Mouse (Mus musculus) liver, adult 2 months (tissue): ENCODE results near the gene Tmem217. TPM values are rescaled to one million over a fixed set of nuclear protein-coding genes. Genes with fewer than 3 reads are reported as not detected.

Source experiments
- DNase-seq: peaks from one replicate; pipeline ENCODE4 v3.0.0-alpha.2; 2011; ENCODE audit warnings: low read depth, low spot score; ENCODE audit errors: extremely low read depth
- H3K27ac ChIP-seq: fragments of 200-500 bp; replicated peaks from 2 replicates; pipeline ENCODE4 v1.5.1; 2012; ENCODE audit warnings: low read depth, mild to moderate bottlenecking, control low read depth, inconsistent platforms, low read length; ENCODE audit not compliant: insufficient read depth
- H3K27me3 ChIP-seq: fragments of 200-500 bp; 2 replicates; pipeline ENCODE4 v1.6.1; 2012; ENCODE audit warnings: mild to moderate bottlenecking, moderate library complexity, low read length, inconsistent platforms; ENCODE audit not compliant: control insufficient read depth, insufficient read depth
- H3K36me3 ChIP-seq: fragments of 200-500 bp; 2 replicates; pipeline ENCODE4 v1.6.1; 2012; ENCODE audit warnings: low read length, inconsistent platforms; ENCODE audit not compliant: control insufficient read depth, insufficient read depth
- H3K4me1 ChIP-seq: fragments of 200-500 bp; 2 replicates; pipeline ENCODE4 v1.6.1; 2011; ENCODE audit warnings: low read length; ENCODE audit not compliant: control insufficient read depth, insufficient read depth
- H3K4me3 ChIP-seq: fragments of 200-500 bp; 2 replicates; pipeline ENCODE4 v1.5.1; 2011; ENCODE audit warnings: low read depth, mild to moderate bottlenecking, control low read depth, low read length, moderate library complexity; ENCODE audit not compliant: insufficient read depth
- H3K79me2 ChIP-seq: fragments of 200-500 bp; 2 replicates; pipeline ENCODE4 v1.6.1; 2012; ENCODE audit warnings: inconsistent platforms, mild to moderate bottlenecking, low read length, moderate library complexity; ENCODE audit not compliant: control insufficient read depth, insufficient read depth
- H3K9ac ChIP-seq: fragments of 200-500 bp; 2 replicates; pipeline ENCODE4 v1.6.1; 2012; ENCODE audit warnings: low read depth, mild to moderate bottlenecking, control low read depth, inconsistent platforms, low read length
- CTCF ChIP-seq: fragments of 200-500 bp; IDR thresholded peaks from 2 replicates; pipeline ENCODE4 v1.5.1; 2011; ENCODE audit warnings: low read depth, low read length, control low read depth
- POLR2A ChIP-seq: fragments of 200-500 bp; IDR thresholded peaks from 2 replicates; pipeline ENCODE4 v1.6.1; 2011; ENCODE audit warnings: low read length, control low read depth; ENCODE audit not compliant: insufficient read depth; ENCODE audit errors: extremely low read depth
- WGBS: fragments of 180-500 bp; shearing (Covaris S2); methylation state at CpG from one replicate; pipeline ENCODE4 v1.1.7; 2018; 5-methylcytosine and 5-hydroxymethylcytosine counted together
- polyA plus RNA-seq: library from polyadenylated mRNA; depleted of rRNA; stranded (reverse); fragments of >200 nt; gene quantifications from 2 replicates; pipeline ENCODE4 v1.2.3, GENCODE M21; 2012
- total RNA-seq: library from RNA; depleted of rRNA; stranded (reverse); fragments of >200 nt; gene quantifications from 2 replicates; pipeline ENCODE4 v1.2.3, GENCODE M21; 2014

The Tmem217 gene
- total and polyA plus RNA-seq, 2 experiments: not detected

DNA sequence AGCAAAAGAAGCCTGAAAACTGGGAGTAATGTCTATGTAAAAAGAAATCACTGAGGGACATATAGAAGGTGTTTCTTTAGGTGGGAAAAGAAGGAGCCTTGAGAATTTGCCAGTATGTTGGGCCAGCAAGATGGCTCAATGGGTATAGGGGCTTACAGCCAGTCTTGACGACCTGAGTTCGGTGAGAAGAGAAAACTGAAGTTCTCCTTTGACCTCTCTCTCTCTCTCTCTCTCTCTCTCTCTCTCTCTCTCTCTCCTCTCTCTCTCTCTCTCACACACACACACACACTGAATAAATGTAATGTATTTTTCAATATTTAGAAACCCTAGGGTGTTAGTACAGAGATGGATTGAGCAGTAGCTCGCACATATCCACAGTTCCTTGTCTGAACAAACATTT, 3.7 kb downstream of the Tmem217 start:
- TF ChIP-seq CTCF (no peak), POLR2A (no peak)
- H3K27ac ChIP-seq: no peak overlapping the region
- H3K4me1 ChIP-seq: peaks cover 8% of the 10 kb centered on the region
- H3K79me2 ChIP-seq: peaks cover 9% of the 10 kb centered on the region; the same call in 1 of the 2 replicates
- no peaks in the 10 kb centered on the region for H3K36me3 ChIP-seq
- no peaks in the 10 kb centered on the region for H3K27me3 ChIP-seq
- WGBS: 52% methylated on average over 3 of the region's 3 CpGs
- H3K4me3 ChIP-seq: no peak overlapping the region
- H3K9ac ChIP-seq: no peak overlapping the region
- DNase-seq: no peak

DNA sequence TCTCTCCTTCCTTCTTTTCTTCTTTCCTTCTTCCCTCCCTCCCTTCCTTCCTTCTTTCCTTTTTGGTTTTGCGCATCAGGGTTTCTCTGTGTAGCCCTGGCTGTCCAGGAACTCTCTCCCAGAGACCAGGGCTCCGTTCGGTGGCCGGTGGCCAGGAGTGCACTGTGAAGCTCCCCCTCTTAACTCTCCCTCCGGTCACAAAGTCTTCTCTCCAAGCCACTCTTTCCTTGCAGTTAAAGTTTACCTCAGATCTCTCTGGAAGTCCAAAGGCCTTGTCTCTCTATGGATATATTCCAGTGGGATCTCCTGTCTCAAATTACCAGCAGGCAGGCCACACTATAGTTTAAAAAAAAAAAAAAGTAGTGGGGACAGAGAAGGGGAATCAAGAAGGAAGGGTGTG, 6.9 kb downstream of the Tmem217 start:
- Histone ChIP-seq H3K27me3 (no peaks in the 10 kb centered on the region), H3K4me1 (peaks cover 6% of the 10 kb centered on the region), H3K27ac (no peak overlapping the region), H3K9ac (no peak overlapping the region), H3K4me3 (no peak overlapping the region), H3K36me3 (no peaks in the 10 kb centered on the region), H3K79me2 (peaks cover 4% of the 10 kb centered on the region; the same call in 1 of the 2 replicates)
- WGBS: 51% methylated on average over 5 of the region's 5 CpGs
- TF ChIP-seq CTCF (no peak), POLR2A (no peak)
- peak; percentile 60 for DNase-seq

DNA sequence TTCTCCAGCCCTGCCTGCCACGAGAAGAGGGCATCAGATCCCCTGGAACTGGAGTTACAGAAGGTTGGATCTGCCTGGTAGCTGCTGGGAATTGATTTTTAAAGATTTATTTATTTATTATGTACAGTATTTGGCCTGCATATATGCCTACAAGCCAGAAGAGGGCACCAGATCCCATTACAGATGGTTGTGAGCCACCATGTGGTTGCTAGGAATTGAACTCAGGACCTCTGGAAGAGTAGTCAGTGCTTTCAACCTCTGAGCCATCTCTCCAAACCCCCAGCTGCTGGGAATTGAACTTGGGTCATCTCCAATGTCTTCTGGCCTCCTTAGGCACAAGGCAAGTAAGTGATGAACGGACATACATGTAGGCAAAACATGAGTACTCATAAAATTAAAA, 8.1 kb downstream of the Tmem217 start:
- Histone ChIP-seq H3K4me1 (peaks cover 3% of the 10 kb centered on the region; the same call in 1 of the 2 replicates), H3K27me3 (no peaks in the 10 kb centered on the region), H3K79me2 (no peaks in the 10 kb centered on the region), H3K9ac (no peak overlapping the region), H3K27ac (no peak overlapping the region), H3K4me3 (no peak overlapping the region), H3K36me3 (no peaks in the 10 kb centered on the region)
- no peak for DNase-seq
- TF ChIP-seq POLR2A (no peak), CTCF (no peak)
- 88% methylated on average over 2 of the region's 2 CpGs for WGBS

DNA sequence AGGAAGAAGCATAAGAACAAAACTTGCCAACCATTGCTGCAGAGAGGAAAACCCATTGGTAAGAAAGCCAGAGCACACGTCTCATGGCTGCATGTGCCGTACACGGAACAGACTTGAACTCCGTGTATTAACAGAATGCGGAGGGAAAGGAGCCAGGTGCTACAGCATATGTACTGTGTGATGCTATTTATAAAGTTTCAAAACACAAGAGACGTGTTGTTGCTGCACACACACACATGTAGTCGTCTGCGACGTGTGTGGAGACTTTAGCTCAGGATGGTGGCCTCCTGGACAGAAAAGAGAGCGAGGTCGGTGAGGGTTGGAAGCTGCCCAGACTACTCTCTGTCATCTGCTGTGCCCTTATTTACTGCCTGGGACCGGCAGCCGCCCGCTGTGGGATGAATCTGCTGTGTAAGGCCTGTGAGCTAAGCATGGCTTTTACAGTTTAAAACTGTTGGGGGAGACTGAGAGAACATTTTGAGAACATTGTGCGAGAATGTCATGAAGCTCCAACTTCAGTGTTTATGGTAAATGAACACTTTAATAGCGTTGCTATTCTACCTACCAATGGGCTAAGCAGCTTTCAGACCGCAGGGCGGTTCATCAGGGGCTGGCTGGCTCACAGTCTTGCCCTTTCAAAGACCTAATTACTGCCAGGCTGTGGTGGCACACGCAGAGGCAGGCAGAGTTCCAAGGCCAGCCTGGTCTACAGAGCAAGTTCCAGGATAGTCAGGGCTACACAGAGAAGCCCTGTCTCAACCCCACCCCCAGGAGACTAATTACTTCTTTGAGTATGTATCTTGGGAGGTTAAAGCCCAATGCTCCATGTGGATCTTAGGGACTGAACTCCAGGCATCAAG, 9.1 kb downstream of the Tmem217 start:
- Histone ChIP-seq H3K27ac (no peak overlapping the region), H3K4me3 (no peak overlapping the region), H3K4me1 (peaks cover 3% of the 10 kb centered on the region; the same call in 1 of the 2 replicates), H3K36me3 (no peaks in the 10 kb centered on the region), H3K79me2 (no peaks in the 10 kb centered on the region), H3K27me3 (no peaks in the 10 kb centered on the region), H3K9ac (no peak overlapping the region)
- no peak for DNase-seq
- no peak for TF ChIP-seq CTCF
- no peak for TF ChIP-seq POLR2A
- 94% methylated on average over 19 of the region's 19 CpGs for WGBS

DNA sequence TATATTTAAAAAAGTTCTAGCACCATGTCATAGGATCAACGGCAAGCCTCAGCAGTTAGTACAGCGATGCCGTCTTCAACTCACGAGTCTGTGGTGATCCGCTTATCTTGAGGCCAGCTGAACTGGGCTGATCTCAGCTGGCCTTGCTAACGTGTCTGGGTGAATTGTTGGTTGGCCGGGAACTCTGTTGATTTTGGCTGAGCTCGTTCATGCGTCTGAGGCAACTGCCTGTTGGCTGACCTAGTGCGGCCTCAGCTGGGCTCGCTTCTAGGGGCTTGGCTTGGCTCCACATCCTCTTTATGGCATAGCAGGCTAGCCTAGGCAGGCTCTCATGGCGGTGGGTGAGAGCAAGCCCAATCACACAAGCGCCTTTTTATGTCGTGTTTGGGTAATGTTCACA, 10.8 kb downstream of the Tmem217 start:
- no peaks in the 10 kb centered on the region for H3K27me3 ChIP-seq
- DNase-seq: peak; percentile 93
- H3K4me1 ChIP-seq: peaks cover 3% of the 10 kb centered on the region; the same call in 1 of the 2 replicates
- TF ChIP-seq CTCF: no peak
- TF ChIP-seq POLR2A: no peak
- H3K4me3 ChIP-seq: no peak overlapping the region
- H3K36me3 ChIP-seq: no peaks in the 10 kb centered on the region
- WGBS: 17% methylated on average over 14 of the region's 14 CpGs
- no peaks in the 10 kb centered on the region for H3K79me2 ChIP-seq
- H3K27ac ChIP-seq: no peak overlapping the region
- no peak overlapping the region for H3K9ac ChIP-seq

DNA sequence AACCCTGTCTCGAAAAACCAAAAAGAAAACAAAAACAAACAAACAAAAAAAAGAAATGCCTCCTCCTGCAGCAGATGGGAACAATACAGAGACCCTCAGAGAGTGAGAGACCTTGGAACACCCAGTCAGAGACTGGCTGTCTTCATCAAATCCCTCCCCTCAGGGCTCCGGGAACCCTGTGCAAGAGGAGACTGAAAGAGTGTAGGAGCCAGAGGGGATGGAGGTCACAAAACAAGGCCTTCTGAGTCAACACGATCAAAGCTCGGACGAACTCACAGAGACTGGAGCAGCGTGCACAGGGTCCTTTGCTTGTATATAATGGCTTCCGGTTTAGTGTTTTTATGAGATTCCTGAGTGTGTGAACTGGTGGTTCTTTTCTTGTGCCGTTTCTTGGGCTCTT, 11.8 kb downstream of the Tmem217 start:
- Histone ChIP-seq H3K9ac (no peak overlapping the region), H3K27ac (no peak overlapping the region), H3K36me3 (no peaks in the 10 kb centered on the region), H3K4me3 (no peak overlapping the region), H3K4me1 (peaks cover 3% of the 10 kb centered on the region; the same call in 1 of the 2 replicates), H3K79me2 (no peaks in the 10 kb centered on the region), H3K27me3 (no peaks in the 10 kb centered on the region)
- no peak for DNase-seq
- TF ChIP-seq POLR2A (no peak), CTCF (no peak)
- WGBS: 80% methylated on average over 8 of the region's 8 CpGs
